Mouse (Mus musculus) forebrain, embryonic 16.5 days (tissue): ENCODE measurements around the gene Pde1c. TPM values are rescaled to one million over a fixed set of nuclear protein-coding genes. Genes with fewer than 3 reads are reported as not detected.

Experiments
- ATAC-seq: fragments of 200-750 bp; cut with Nextera tagmentation; 2 replicates; pipeline ENCODE4 v1.8.0; 2017; ENCODE audit warnings: mild to moderate bottlenecking, moderate library complexity
- H3K27ac ChIP-seq: fragments of 300-500 bp; sonication (generic); 2 replicates; pipeline ENCODE4 v1.5.1; 2014; ENCODE audit warnings: low read length, control low read depth
- H3K27me3 ChIP-seq: fragments of 300-500 bp; sonication (generic); replicated peaks from 2 replicates; pipeline ENCODE4 v1.6.1; 2014; ENCODE audit warnings: low read length; ENCODE audit not compliant: control insufficient read depth, insufficient read depth
- H3K36me3 ChIP-seq: fragments of 300-500 bp; sonication (generic); 2 replicates; pipeline ENCODE4 v1.6.1; 2014; ENCODE audit not compliant: control insufficient read depth, insufficient read depth
- H3K4me1 ChIP-seq: fragments of 300-500 bp; sonication (generic); replicated peaks from 2 replicates; pipeline ENCODE4 v1.6.1; 2014; ENCODE audit warnings: low read length; ENCODE audit not compliant: control insufficient read depth, insufficient read depth
- H3K4me2 ChIP-seq: fragments of 300-500 bp; sonication (generic); 2 replicates; pipeline ENCODE4 v1.6.1; 2014; ENCODE audit warnings: mild to moderate bottlenecking, low read length, control low read depth
- H3K4me3 ChIP-seq: fragments of 300-500 bp; sonication (generic); replicated peaks from 2 replicates; pipeline ENCODE4 v1.5.1; 2014; ENCODE audit warnings: mild to moderate bottlenecking, low read length, control low read depth
- H3K9ac ChIP-seq: fragments of 300-500 bp; sonication (generic); replicated peaks from 2 replicates; pipeline ENCODE4 v1.6.1; 2014; ENCODE audit warnings: low read depth, low read length, control low read depth
- H3K9me3 ChIP-seq: fragments of 300-500 bp; sonication (generic); 2 replicates; pipeline ENCODE4 v1.6.1; 2016; ENCODE audit warnings: low read length; ENCODE audit not compliant: control insufficient read depth
- WGBS: fragments of 180-500 bp; shearing (Covaris S2); extraction: QIAGEN DNeasy Blood & Tissue Kit; methylation state at CpG from one replicate; pipeline ENCODE4 v1.1.7; 2014; 5-methylcytosine and 5-hydroxymethylcytosine counted together
- polyA plus RNA-seq: library from polyadenylated mRNA; unstranded; fragments of >200 nt; fragmentation: Nextera tagmentation; extraction: Ambion mirVana; gene quantifications from 2 replicates; pipeline ENCODE4 v1.2.1, GENCODE M21; 2015

The Pde1c gene
- polyA plus RNA-seq, 1 experiment from 2014 or later, result 7.8 TPM

DNA sequence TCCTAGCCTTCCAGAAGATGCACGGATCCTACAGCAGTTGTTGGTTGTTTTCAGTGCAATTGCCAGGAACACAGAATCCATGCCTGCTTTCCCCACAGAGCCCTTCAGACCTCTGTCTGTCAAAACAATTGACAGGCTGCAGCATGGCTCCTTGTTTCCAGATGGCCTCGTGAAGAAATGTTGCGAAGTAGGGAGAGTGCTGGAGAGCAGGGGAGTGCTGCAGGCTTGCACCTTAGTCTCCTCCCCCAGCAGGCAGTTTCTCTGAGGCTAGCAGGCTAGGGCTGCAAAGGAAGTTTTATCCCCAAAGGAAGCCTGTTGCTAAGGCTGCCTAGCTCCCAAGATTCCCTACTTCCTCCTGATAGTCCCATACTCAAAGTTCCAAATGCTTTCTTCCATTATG, 246.1 kb downstream of the Pde1c start:
- no peak overlapping the region for H3K27ac ChIP-seq
- WGBS, result 6% methylated on average over 3 of the region's 3 CpGs
- H3K9me3 ChIP-seq, result no peaks in the 10 kb centered on the region
- H3K4me2 ChIP-seq, result no peak overlapping the region
- ATAC-seq, result peak; percentile 81
- no peaks in the 10 kb centered on the region for H3K27me3 ChIP-seq
- no peak overlapping the region for H3K4me3 ChIP-seq
- H3K36me3 ChIP-seq, result no peaks in the 10 kb centered on the region
- no peak overlapping the region for H3K9ac ChIP-seq
- H3K4me1 ChIP-seq, result peaks cover 6% of the 10 kb centered on the region; the same call in 1 of the 2 replicates

DNA sequence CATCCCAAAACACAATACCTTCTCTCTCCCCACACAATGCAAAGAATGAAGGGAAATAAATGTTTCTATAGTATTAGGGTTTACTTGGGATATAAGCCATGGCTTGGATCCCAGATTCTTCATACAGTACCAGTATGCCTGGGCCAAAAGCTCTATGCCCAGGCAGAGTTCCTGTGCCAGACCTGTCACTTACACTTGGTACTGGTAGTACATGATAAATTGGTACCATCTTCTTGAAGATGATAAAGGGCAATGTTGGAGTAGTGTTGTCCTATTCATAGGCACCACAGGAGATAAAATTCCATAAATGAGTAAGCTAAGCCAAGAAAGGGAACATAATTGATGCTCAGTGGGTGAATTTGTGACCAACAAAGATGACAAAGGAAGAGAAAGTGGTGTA, 258.6 kb downstream of the Pde1c start:
- no peak overlapping the region for H3K9ac ChIP-seq
- no peak overlapping the region for H3K4me3 ChIP-seq
- H3K4me2 ChIP-seq, result no peak overlapping the region
- no peaks in the 10 kb centered on the region for H3K27me3 ChIP-seq
- 0 out of 2 replicates have a peak, but pooled peaks cover 2% of the 10 kb centered on the region for H3K9me3 ChIP-seq
- H3K27ac ChIP-seq, result no peak overlapping the region
- ATAC-seq, result no peak
- H3K4me1 ChIP-seq, result no peaks in the 10 kb centered on the region
- no peaks in the 10 kb centered on the region for H3K36me3 ChIP-seq

DNA sequence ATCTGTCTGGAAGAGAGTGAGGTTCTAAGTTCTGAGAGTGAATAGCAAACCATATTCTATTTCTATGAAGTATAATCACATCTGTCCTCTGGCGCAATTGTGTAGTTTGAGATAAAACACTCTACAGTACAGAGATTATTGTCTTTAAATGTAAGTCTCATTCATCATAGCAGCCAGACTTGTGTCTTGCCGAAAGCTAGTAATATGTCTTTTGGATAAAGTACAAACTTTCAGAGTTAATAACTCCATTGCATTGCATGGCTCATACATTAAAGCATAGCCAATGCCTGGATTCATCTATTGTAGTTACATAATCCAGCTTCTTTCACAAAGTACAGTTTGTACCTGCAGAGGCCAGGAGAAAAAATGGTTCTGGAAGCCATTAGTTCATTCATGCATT, 262.8 kb downstream of the Pde1c start:
- H3K4me1 ChIP-seq, result no peaks in the 10 kb centered on the region
- no peak overlapping the region for H3K9ac ChIP-seq
- WGBS, result 96% methylated on average over 2 of the region's 2 CpGs
- H3K9me3 ChIP-seq, result 0 out of 2 replicates have a peak, but pooled peaks cover 2% of the 10 kb centered on the region
- no peak overlapping the region for H3K4me3 ChIP-seq
- H3K4me2 ChIP-seq, result no peak overlapping the region
- no peak overlapping the region for H3K27ac ChIP-seq
- ATAC-seq, result no peak
- no peaks in the 10 kb centered on the region for H3K27me3 ChIP-seq
- no peaks in the 10 kb centered on the region for H3K36me3 ChIP-seq

DNA sequence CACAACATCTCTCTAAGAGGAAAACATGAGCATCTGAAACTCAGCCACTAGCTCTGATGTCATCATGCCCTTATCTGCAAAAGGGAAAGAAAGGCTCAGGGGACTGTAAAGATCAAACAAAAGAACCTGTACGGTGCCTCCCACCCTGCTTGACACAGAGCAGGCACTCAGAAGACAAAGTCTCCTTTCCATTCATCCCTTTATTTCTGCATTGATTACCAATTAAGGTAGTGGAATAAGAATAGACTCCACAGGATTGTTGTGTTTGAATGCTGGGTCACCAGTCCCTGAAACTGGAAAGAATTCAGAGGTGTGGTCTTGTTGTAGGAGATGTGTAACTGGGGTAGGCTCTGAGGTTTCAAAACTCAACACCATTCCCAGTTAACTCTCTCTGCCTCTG, 276.7 kb downstream of the Pde1c start:
- no peak overlapping the region for H3K9ac ChIP-seq
- no peaks in the 10 kb centered on the region for H3K36me3 ChIP-seq
- 27% methylated on average over 1 of the region's 1 CpGs for WGBS
- no peak overlapping the region for H3K27ac ChIP-seq
- no peaks in the 10 kb centered on the region for H3K9me3 ChIP-seq
- H3K4me1 ChIP-seq, result no peaks in the 10 kb centered on the region
- H3K4me2 ChIP-seq, result no peak overlapping the region
- H3K4me3 ChIP-seq, result no peak overlapping the region
- no peak for ATAC-seq
- no peaks in the 10 kb centered on the region for H3K27me3 ChIP-seq

DNA sequence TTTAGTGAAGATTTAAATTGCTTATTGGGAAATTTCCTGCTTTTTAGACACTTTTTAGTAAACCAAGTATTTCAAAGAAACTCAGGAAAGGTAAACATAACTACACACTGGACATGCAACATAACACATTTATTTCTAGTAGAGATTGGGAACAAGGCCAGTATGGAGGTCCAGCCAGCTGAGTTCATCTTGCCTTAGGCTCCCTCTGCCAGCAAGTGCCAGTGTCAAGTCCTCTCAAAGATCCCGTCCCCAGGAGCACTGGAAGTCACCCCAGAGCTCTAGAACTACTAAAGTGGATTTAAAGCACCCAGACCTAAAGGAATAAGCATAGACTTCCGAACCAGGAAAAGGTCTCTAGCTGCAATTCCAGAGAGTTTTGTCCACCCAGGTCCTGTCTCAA, 279.6 kb downstream of the Pde1c start:
- Histone ChIP-seq H3K4me1 (no peaks in the 10 kb centered on the region), H3K27me3 (no peaks in the 10 kb centered on the region), H3K9me3 (no peaks in the 10 kb centered on the region), H3K9ac (no peak overlapping the region), H3K4me3 (no peak overlapping the region), H3K36me3 (no peaks in the 10 kb centered on the region), H3K4me2 (no peak overlapping the region), H3K27ac (no peak overlapping the region)
- ATAC-seq, result no peak
- WGBS, result 72% methylated on average over 2 of the region's 2 CpGs

- ATAC-seq, result no peak
- Histone ChIP-seq H3K4me3 (no peak overlapping the region), H3K27me3 (no peaks in the 10 kb centered on the region), H3K36me3 (no peaks in the 10 kb centered on the region), H3K4me2 (no peak overlapping the region), H3K9me3 (no peaks in the 10 kb centered on the region), H3K27ac (no peak overlapping the region), H3K9ac (no peak overlapping the region), H3K4me1 (no peaks in the 10 kb centered on the region)
- 94% methylated on average over 4 of the region's 4 CpGs for WGBS
These were observed 284.1 kb downstream of the Pde1c start for GRCm38 (mm10) chr6:56284821-56285220.

DNA sequence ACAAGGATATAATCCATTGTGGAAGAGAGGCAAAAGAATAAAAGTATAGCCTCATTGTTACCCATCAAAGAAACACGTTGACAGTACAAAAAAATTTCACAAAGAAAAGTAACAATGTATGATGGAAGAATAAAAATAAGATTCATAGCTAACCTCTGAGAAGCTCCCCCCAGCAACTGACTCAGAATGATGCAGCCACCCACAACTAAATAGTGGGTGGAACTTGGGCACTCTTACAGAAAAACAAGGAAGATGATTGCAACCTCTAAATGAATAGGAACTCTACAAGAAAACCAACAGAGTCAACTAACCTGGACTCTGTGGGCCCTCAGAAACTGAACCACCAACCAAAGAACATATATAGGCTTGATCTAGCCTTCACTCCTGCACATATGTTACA, 293.4 kb downstream of the Pde1c start:
- WGBS, result 78% methylated on average over 1 of the region's 1 CpGs
- Histone ChIP-seq H3K4me3 (no peak overlapping the region), H3K4me1 (no peaks in the 10 kb centered on the region), H3K4me2 (no peak overlapping the region), H3K9ac (no peak overlapping the region), H3K9me3 (no peaks in the 10 kb centered on the region), H3K36me3 (no peaks in the 10 kb centered on the region), H3K27ac (no peak overlapping the region), H3K27me3 (no peaks in the 10 kb centered on the region)
- ATAC-seq, result no peak

- H3K9ac ChIP-seq, result no peak overlapping the region
- ATAC-seq, result no peak
- H3K4me2 ChIP-seq, result no peak overlapping the region
- no peak overlapping the region for H3K27ac ChIP-seq
- no peaks in the 10 kb centered on the region for H3K9me3 ChIP-seq
- no peaks in the 10 kb centered on the region for H3K27me3 ChIP-seq
- H3K4me1 ChIP-seq, result no peaks in the 10 kb centered on the region
- H3K36me3 ChIP-seq, result no peaks in the 10 kb centered on the region
- WGBS, result 65% methylated on average over 2 of the region's 2 CpGs
- no peak overlapping the region for H3K4me3 ChIP-seq
These were observed 297.2 kb downstream of the Pde1c start for GRCm38 (mm10) chr6:56271741-56272140.

DNA sequence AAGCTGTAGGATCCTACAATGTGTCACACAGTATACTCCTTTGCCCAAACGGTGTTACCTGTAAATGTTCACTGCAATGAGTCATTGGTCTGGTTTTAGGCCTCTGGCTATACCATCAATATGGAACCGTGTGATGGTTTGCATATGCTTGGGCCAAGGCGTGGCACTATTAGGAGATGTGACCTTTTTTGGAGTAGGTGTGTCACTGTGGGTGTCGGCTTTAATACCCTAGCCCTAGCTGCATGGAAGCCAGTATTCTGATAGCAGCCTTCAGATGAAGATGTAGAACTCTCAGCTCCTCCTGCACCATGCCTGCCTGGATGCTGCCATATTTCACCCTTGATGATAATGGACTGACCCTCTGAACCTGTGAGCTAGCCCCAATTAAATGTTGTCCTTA, 304.4 kb downstream of the Pde1c start:
- Histone ChIP-seq H3K9ac (no peak overlapping the region), H3K4me3 (no peak overlapping the region), H3K36me3 (no peaks in the 10 kb centered on the region), H3K27me3 (no peaks in the 10 kb centered on the region), H3K9me3 (no peaks in the 10 kb centered on the region), H3K27ac (no peak overlapping the region), H3K4me2 (no peak overlapping the region), H3K4me1 (no peaks in the 10 kb centered on the region)
- 93% methylated on average over 4 of the region's 4 CpGs for WGBS
- no peak for ATAC-seq

DNA sequence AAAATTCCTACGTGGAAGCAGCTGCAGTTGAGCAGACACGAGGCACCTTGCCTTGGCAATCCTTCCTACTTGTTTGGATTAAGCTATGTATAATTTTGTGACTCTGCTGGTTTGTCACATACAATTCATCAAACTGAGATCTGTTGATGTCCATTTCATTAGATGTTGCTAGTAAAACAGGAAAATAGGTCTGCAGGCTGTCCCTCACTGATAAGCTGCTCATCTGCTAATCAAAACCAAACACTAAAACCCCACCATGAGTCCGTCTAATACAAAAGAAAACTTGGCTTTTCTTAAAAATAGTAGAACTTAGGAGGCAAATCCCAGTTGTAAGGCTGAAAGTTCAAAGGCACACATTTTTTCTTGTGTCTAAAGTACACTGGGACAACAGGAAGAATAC, 308.8 kb downstream of the Pde1c start:
- Histone ChIP-seq H3K9ac (no peak overlapping the region), H3K27me3 (no peaks in the 10 kb centered on the region), H3K36me3 (no peaks in the 10 kb centered on the region), H3K27ac (no peak overlapping the region), H3K4me3 (no peak overlapping the region), H3K4me2 (no peak overlapping the region), H3K9me3 (no peaks in the 10 kb centered on the region), H3K4me1 (no peaks in the 10 kb centered on the region)
- WGBS, result 79% methylated on average over 3 of the region's 3 CpGs
- ATAC-seq, result no peak
